Mouse (Mus musculus) bone marrow macrophage, adult 2 months (primary cell): Measurements from ENCODE around the gene Lgr4.

Source experiments
- CTCF ChIP-seq: IDR thresholded peaks from 2 replicates; pipeline ENCODE4 v1.5.1; 2012; ENCODE audit warnings: low read depth, mild to moderate bottlenecking, low read length, moderate library complexity
- POLR2A ChIP-seq: IDR thresholded peaks from 2 replicates; pipeline ENCODE4 v1.6.1; 2012; ENCODE audit warnings: mild to moderate bottlenecking, low read depth, low read length, borderline replicate concordance

GRCm38 (mm10) chr2:109930366-109930765 is 12.9 kb downstream of the Lgr4 start:
- TF ChIP-seq CTCF (no peak), POLR2A (no peak)
